Mouse (Mus musculus) kidney, adult 11 months (tissue): ENCODE results near the gene Mpp6.

Experiments
- DNase-seq: peaks from one replicate; pipeline ENCODE4 v3.0.0; 2022

The Mpp6 gene

GRCm38 (mm10) chr6:50159842-50160241 is 49.8 kb downstream of the Mpp6 start:
- no peak for DNase-seq

- no peak for DNase-seq
These were observed 53.0 kb downstream of the Mpp6 start for GRCm38 (mm10) chr6:50163013-50163412.

GRCm38 (mm10) chr6:50168821-50169220 is 58.8 kb downstream of the Mpp6 start:
- DNase-seq, result no peak

- DNase-seq, result no peak
These were observed 59.7 kb downstream of the Mpp6 start for GRCm38 (mm10) chr6:50169771-50170170.

GRCm38 (mm10) chr6:50175736-50176135 is 65.7 kb downstream of the Mpp6 start:
- no peak for DNase-seq

GRCm38 (mm10) chr6:50180189-50180588 is 70.1 kb downstream of the Mpp6 start:
- no peak for DNase-seq

- no peak for DNase-seq
These were observed 77.9 kb downstream of the Mpp6 start for GRCm38 (mm10) chr6:50187955-50188354.

- no peak for DNase-seq
These were observed 79.3 kb downstream of the Mpp6 start for GRCm38 (mm10) chr6:50189376-50189775.

GRCm38 (mm10) chr6:50191605-50192004 is 81.6 kb downstream of the Mpp6 start:
- DNase-seq, result no peak

GRCm38 (mm10) chr6:50192169-50192568 is 82.1 kb downstream of the Mpp6 start:
- no peak for DNase-seq

- no peak for DNase-seq
These were observed 82.8 kb downstream of the Mpp6 start for GRCm38 (mm10) chr6:50192822-50193221.

- peak; percentile 27 for DNase-seq
These were observed 83.8 kb downstream of the Mpp6 start for GRCm38 (mm10) chr6:50193851-50194250.

- no peak for DNase-seq
These were observed 94.3 kb downstream of the Mpp6 start for GRCm38 (mm10) chr6:50204356-50204755.

- no peak for DNase-seq
These were observed 95.1 kb downstream of the Mpp6 start for GRCm38 (mm10) chr6:50205093-50205492.

GRCm38 (mm10) chr6:50214711-50215372 is 104.8 kb downstream of the Mpp6 start:
- DNase-seq, result peak; percentile 45

- DNase-seq, result peak; percentile 21
These were observed 105.3 kb downstream of the Mpp6 start for GRCm38 (mm10) chr6:50215373-50215745.

GRCm38 (mm10) chr6:50215986-50216385 is 105.9 kb downstream of the Mpp6 start:
- DNase-seq, result peak; percentile 66

- DNase-seq, result no peak
These were observed 108.6 kb downstream of the Mpp6 start for GRCm38 (mm10) chr6:50218628-50219027.

- DNase-seq, result no peak
These were observed 109.0 kb downstream of the Mpp6 start for GRCm38 (mm10) chr6:50219066-50219465.

GRCm38 (mm10) chr6:50220863-50221262 is 110.8 kb downstream of the Mpp6 start:
- no peak for DNase-seq

GRCm38 (mm10) chr6:50222351-50222750 is 112.3 kb downstream of the Mpp6 start:
- DNase-seq, result no peak

GRCm38 (mm10) chr6:50222986-50223385 is 112.9 kb downstream of the Mpp6 start:
- no peak for DNase-seq

GRCm38 (mm10) chr6:50223606-50224005 is 113.6 kb downstream of the Mpp6 start:
- no peak for DNase-seq

- DNase-seq, result no peak
These were observed 115.2 kb downstream of the Mpp6 start for GRCm38 (mm10) chr6:50225232-50225631.

- no peak for DNase-seq
These were observed 118.1 kb downstream of the Mpp6 start for GRCm38 (mm10) chr6:50228180-50228579.
